Mouse (Mus musculus) cerebellum, adult 2 months (tissue): Measurements from ENCODE around the gene Gsg1l.

Experiments
- CTCF ChIP-seq: fragments of 200-500 bp; IDR thresholded peaks from 2 replicates; pipeline ENCODE4 v1.5.1; 2011; ENCODE audit warnings: low read depth, mild to moderate bottlenecking, control low read depth, low read length, moderate library complexity, borderline replicate concordance; ENCODE audit not compliant: insufficient read depth
- POLR2A ChIP-seq: fragments of 200-500 bp; IDR thresholded peaks from 2 replicates; pipeline ENCODE4 v1.6.1; 2011; ENCODE audit warnings: low read length, control low read depth, borderline replicate concordance; ENCODE audit not compliant: insufficient read depth

DNA sequence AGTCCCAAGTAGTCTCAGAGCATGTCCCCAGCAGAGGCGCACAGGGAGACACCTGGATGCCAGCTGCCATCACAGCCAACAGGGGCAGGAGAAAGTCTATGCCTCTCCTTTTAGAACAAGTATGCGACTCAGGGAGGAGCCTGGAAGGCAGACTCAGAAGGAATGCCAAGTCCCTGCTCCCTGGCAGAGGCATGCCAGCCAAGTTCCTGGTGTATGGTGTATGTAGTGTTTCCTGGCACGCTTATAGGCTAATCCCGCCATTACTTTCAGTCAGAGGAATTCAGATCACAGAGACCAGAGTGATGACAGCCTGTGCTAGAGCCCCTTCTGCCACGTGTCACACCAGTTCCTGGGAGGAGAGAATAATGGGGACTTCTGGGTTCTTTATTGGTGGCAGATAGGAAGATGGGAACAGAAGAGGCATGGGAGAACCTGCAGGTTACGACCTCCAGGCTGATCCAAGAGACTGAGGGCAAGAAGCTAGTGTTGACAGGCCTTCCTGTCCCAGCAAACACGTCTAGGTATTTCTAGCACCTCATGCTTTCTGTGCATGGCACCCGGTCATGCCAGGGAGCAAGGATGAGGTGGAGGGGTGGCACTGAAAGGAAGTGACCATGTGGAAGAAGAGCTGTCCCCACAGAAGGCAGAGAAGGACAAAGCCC, 235.2 kb downstream of the Gsg1l start:
- TF ChIP-seq POLR2A = no peak
- no peak for TF ChIP-seq CTCF
